Mouse (Mus musculus) Muller cell, postnatal 12 days (primary cell): ENCODE measurements around the gene Ifitm1.

Experiments
- DNase-seq: peaks from one replicate; pipeline ENCODE4 v3.0.0-alpha.2; 2015; ENCODE audit errors: inconsistent ontology term

Ifitm1 gene

DNA sequence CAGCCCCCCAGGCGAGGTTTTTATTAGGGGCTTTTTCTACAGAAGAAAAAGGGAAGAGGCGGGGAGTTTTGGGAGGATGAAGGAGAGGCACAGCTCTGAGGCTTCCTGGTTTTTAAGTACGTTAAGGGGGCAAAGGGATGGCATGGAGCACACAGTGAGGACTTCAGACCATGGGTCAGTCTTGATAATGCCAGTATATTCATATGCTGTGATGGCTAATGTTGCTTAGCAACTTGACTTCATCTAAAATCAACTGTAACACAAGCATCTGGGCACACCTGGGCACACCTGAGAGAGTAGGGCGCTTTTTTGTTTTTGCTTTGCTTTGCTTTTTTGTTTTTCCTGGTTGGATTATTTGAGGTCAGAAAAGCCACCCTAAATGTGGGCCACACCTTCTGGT lies at the start of gene Ifitm1:
Gene Ifitm1 (plus strand): TSS at position 301 of the 400 bp plus-strand sequence.
- DNase-seq = no peak

DNA sequence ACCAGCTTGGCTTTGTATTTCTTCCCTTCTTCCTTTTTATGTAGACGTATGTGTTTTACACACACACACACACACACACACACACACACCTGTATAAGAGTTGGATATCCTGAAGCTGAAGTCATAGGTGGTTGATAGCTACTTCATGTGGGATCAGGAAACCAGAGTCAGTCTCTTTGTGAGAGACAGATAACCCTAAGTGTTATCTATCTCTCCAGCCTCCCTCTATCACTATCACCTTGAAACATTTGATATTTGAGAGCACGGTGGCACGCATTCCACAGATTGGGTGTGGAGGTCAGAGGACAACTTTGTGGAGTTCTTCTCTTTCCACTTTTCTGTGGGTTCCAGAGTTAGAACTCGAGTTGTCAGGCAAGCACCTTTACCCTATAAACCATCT lies 47.1 kb upstream of the Ifitm1 start:
- no peak for DNase-seq

DNA sequence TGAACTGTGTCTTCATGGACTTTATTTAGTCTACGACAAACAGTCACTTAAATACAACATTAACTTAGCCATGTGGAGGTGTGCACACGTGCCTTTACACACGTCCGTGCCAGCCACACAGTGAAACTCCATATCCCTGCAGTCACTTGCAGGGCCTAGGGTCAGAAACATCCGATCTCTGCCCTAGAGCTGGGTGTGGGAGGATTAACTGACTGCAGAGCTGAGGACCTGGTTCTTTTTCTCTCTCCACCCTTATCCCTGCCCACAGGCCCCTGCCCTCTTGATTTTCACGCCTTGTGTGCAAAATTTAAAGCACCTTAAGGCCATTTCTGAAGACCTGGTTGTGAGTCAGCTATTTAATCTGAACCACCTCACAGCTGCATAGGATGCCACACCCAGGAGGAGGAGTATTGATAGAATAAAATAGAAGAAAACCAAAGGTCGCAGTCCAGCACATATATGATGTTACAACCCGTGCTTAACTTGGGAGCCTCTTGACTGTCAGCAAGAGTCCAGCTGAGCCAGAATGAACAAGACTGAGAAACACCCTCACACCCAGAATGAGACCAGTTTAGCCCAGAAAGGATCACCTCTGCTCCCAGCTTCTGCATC lies 46.5 kb upstream of the Ifitm1 start, which contains the start of gene Nlrp6:
Gene Nlrp6 (plus strand): TSS at position 485 of the 612 bp plus-strand sequence.
- no peak for DNase-seq

DNA sequence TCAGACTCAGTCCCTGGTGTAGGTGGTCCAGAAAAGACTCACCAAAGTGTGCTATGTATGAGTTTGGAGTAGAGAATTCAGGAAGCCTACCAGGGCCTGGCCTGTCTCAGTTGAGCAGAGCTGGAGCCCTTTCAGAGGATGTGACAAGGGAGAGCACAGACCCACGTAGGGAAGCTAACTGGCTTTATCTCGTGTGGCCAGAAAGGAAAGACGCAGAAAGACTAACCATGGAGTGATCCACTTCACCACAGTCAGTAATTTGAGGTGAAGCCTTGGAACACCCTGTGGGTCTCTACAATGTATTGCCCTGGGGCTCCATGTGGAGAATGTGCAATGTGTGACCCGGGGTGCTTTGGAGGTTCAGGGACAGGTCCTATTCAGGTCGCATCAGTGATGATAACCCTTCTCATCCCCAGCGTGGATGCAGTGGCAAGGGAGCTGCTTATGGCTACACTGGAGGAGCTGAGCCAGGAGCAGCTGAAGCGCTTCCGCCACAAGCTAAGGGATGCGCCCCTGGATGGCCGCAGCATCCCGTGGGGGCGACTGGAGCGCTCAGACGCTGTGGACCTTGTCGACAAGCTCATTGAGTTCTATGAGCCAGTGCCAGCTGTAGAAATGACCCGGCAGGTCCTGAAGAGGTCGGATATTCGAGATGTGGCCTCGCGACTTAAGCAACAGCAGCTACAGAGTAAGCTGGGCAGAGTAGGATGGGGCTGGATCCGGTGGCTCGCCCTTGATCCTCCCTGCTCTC lies 45.6 kb upstream of the Ifitm1 start:
- DNase-seq = no peak

DNA sequence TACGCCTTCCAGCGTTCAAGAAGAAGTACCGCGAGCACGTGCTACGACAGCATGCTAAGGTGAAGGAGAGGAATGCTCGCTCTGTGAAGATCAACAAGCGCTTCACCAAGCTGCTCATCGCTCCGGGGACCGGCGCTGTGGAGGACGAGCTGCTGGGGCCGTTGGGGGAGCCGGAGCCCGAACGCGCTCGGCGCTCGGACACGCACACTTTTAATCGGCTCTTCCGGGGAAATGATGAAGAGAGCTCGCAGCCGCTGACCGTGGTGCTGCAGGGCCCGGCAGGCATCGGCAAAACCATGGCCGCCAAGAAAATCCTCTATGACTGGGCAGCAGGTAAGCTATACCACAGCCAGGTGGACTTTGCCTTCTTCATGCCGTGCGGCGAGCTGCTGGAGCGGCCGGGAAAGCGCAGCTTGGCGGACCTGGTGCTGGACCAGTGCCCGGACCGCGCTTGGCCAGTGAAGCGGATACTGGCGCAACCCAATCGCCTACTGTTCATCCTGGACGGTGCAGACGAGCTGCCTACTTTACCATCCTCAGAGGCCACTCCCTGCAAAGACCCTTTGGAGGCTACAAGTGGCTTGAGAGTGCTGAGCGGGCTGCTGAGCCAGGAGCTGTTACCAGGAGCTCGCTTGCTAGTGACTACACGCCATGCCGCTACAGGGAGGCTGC lies 44.5 kb upstream of the Ifitm1 start:
- peak; percentile 60 for DNase-seq

DNA sequence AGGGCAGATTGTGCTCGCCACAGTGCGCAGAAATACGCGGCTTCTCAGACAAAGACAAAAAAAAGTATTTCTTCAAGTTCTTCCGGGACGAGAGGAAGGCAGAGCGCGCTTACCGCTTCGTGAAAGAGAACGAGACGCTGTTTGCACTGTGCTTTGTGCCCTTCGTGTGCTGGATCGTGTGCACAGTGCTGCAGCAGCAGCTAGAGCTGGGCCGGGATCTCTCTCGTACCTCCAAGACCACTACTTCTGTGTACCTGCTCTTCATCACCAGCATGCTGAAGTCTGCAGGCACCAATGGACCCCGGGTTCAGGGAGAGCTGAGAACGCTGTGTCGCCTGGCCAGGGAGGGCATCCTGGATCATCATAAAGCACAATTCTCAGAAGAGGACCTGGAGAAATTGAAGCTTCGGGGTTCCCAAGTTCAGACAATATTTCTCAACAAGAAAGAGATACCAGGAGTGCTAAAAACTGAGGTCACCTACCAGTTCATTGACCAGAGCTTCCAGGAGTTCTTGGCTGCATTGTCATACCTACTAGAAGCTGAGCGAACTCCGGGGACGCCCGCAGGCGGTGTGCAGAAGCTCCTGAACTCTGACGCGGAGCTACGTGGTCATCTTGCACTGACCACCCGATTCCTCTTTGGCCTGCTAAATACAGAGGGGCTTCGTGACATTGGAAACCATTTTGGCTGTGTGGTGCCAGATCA lies 43.8 kb upstream of the Ifitm1 start:
- no peak for DNase-seq

DNA sequence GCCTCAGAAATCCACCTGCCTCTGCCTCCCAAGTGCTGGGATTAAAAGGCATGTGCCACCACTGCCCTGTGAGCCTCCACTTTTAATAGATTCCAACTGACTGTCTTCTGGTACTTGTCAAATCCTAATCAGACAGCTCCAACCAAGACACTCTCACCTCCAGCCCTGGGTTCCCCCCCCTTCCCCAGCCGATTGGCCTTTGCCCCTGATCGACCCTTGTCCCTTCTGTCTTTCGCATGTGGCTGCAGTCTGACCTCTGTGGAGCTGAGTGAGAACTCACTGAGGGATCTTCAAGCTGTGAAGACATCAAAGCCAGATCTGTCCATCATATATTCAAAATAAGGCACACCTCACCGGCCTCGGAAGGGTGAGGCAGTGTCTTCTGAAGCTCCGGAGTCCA lies 39.8 kb upstream of the Ifitm1 start:
- no peak for DNase-seq

DNA sequence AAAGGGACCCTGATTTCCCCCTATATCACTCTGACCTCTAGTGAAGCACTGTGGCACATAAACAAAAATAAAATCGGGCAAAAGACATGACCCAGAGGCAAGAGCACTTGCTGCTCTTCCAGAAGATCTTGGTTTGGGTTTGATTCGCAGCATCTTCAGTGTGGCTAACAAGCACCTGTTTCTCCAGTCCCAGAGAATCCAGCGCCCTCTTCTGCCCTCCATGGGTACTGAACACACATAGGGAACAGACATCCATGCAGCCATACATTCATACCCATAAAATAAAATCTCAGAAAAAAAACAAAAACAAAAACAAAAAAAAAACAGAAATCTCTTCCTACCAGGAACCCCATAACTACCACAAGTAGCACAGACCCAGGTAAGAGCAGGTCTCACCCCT lies 28.6 kb upstream of the Ifitm1 start:
- DNase-seq = no peak

DNA sequence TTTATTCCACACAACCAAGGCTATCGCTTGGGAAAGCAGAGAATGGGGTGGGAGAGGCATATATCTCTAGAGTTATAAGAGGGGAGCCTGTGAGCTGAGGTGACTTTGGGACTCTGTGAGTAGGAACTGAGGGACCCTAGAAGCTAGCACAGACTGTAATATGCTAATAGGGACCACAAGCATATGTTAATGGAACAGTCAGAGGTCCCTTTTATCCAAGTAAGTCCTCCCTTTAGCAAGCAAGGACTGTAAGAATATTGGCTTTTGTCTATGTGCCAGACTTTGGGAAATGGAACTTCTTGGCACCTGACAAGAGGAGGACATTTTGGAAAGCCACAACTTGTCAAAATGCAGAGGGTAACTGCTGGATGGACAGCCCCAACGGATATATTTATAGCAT lies 28.1 kb upstream of the Ifitm1 start:
- DNase-seq = no peak

DNA sequence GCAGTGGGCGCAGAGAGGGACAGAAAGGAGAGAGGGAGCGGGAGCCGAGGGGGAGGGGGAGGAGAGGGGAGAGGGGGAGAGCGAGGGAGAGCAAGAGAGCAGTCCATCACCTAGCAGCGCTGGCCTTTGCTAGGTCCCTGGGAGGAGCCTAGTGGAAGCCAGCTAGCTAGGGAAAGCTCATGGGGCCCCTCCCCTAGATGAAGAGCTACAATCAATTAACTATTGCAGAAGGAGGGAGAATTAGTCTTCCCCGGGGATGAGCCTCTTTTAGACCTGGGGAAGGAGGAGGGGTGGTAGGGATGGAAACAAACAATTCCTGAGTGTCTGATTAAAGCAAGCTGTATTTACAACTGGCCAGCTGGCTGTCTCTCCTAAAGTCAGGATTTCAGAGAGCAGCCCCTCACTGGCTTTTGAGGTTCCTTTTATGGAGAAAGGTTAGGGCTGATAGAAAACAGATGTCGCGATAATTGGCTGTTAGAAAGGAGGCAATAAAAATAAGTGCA lies 27.3 kb upstream of the Ifitm1 start:
- DNase-seq = no peak

DNA sequence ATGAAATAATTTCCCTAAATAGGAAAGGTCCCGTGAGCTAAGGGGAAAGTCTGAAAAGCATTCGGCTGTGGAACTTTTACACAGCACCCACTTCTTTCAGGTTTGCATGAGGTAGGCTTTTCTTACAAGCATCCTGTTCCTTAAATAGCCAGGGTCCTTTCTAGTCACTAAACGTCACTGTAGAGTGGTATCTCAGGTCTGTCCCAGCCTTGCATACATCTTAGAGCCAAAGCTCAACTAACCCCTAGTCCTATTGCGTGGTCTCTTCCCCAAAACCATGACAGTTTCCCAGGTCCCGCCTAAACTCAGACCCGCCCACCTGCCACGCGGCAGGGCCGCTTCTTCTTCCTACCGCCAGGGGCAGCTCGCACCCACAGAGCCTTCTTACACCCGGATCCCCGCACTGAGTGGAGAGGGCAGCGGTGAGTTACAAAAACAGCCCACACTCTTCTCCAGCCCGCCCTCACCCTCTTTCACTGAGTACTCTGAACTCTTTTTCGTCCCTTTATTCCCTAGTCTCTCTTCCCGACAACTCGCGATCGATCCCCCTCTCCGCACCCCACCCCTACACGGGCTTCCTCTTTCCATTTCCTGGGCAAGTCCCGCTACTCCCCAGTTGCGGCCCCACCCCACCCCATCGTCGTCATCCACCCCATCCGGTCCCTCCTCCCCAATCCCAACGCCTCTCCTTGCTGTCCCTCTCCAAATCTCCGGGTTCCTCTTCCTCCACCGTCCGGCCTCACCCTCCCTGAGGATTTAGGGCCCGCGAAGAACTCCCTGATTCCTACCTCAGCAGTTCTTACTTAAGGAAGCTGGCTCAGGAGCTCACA lies 25.6 kb upstream of the Ifitm1 start, which contains the start of gene Pgghg:
Gene Pgghg (plus strand): TSS at position 170 of the 830 bp plus-strand sequence.
- peak; percentile 95 for DNase-seq

DNA sequence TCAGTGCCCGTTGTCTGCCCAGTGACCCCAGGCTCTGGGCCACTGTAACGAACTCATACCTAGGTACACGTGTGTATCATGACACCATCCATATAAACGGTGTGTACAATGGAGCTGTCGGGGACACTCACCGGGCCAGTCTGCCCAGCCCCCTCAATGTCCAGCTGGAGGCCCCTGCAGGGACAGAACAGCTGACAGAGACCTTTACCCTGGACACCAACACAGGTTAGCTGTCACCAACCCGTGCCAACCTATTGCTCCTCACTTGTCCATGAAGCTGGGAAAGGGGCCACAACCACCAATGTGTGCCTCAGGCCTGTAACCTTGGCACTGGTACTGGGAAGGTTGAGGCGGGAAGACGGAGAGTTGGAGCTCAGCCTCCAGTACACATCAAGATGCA lies 24.7 kb upstream of the Ifitm1 start:
- no peak for DNase-seq

DNA sequence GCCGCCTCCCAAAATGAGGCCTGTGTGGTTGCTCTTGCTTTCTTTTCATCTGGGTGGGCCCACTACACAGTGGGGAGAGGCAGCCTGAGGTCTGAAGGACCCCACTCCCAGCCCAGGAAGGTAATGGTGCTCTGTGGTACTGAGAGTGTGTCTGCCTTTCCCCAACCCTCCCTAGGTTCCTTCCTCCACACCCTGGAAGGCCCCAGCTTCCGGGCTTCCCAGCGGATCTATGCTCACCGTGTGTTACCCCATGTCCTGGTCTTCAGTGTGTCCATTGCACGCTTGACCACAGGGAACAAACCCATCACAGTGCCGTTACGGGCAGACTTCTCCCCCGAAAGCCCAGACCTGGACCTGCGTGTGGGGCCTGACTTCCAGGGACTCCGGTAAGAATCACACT lies 24.2 kb upstream of the Ifitm1 start:
- no peak for DNase-seq

DNA sequence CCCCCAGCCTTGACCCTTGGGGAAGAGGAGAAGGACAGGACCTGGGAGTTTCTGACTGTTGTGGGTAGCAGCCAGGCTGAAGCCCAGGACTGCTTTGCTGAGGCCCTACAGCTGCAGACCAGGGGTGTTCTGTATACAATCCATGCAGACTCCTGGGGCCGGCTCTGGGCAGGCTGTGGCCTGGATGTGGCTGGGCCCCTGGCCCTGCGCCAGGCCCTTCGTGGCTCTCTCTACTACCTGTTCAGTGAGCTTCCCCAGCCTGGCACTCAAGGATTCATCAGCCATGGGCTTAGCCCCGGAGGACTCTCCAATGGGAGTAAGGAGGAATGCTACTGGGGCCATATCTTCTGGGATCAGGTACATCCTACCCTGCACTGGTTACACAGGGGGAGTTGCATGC lies 23.7 kb upstream of the Ifitm1 start:
- no peak for DNase-seq

DNA sequence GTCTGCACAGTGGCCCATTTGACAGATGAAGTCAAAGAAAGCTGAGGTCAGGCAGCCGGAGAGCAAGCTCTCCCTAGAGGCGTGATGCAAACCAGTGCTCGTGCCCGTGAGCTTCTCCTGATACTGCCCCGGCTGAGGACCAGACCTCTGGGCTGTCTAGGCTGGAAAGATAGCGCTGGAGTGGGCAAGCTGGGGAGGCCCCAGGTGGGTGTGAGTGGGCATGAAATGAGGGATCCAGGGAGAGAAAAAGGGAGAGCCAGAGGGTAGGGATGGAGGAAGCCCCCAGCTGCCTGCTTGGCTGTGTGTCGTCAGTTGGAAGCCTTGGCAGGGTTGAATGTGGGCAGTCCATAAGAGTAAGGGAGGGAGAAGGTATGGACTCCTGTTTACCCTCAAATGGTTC lies 22.8 kb upstream of the Ifitm1 start:
- no peak for DNase-seq

DNA sequence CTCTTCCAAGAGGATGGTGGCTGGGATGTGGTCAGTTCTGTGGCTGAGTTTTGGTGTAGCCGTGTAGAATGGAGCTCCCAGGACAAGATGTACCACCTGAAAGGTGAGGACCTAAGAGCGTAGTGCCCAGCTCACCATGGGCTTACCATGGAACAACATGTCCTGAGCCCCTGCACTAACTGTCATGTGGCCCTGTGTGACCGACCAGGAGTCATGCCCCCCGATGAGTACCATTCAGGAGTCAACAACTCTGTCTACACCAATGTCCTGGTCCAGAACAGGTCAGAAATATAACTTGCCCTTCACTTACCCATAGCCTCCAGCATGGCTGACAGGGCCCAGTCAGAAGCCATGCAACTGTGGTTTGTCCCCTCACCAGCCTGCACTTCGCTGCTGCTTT lies 21.8 kb upstream of the Ifitm1 start:
- DNase-seq = no peak

DNA sequence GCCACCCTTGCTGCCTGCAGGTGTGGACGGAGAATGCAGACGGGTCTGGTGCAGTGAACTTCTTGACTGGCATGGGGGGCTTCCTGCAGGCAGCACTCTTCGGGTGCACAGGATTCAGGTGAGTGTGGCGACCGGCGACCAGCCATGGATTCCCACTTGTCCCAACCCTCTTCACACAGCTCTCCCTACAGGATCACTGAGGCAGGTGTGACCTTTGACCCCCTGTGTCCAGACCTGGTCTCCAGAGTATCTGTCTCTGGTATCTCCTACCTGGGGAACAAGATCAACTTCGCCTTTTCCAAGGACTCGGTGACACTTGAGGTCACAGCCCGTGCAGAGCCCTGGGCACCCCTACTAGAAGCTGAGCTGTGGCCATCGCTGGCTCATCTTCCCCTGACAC lies 20.7 kb upstream of the Ifitm1 start:
- DNase-seq = no peak

DNA sequence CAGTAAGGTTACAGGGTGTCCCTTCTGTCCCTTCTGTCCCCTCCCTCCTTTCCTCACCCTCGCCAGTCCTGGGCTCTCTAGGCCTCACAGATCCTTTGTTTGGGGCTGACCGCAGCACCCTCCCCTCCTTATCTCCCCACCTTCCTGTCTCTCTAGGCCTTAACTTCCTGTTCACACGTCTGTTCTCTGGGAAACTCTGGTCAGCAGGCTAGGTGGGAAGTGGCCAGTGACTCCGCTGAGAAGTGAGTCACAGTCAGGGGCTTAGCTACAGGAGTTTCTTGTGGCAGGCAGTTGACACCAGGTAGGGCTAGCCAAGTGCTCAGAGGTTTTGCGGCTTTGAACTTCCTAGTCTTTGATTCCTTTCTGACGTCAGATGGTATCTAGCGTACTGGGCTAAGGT lies 20.0 kb upstream of the Ifitm1 start:
- DNase-seq = no peak

DNA sequence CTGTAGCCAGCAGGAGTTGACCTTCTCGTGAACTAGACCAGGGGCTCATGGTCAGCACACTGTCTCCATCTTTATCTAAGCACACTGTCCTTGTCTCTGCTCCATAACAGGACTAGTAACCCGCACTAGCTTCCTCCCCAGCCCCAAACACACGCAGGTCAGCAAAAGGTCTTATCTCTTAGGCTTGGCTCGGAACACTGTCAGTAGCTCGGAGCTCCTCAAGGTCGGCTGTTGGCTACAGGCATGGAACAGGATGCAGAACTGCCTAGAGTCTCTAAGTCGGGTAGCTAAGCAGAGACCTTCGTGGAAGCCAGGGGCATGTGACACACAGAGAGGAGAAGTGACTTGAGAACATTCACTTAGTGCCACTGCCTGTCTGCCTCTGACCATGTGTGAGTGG lies 18.9 kb upstream of the Ifitm1 start:
- no peak for DNase-seq

DNA sequence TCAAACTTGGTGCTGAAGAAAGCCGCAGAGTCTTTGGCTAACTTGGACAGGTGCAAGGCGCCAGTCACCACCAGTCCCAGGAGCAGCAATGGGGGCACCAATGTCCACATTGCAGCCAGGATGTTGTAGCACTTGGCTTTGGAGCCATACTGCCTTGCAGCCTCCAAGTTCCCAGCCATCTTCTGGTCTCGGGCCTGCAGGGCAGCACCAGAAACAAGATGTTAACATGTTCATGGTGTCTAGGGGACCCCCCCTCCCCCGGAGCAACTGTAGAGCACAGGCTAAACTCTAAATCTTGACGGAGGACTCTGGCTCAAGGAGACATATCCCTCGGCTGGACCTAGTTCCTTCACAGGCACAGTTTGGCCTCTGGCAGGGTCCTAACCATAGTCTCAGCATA lies 17.8 kb upstream of the Ifitm1 start:
- DNase-seq = no peak

DNA sequence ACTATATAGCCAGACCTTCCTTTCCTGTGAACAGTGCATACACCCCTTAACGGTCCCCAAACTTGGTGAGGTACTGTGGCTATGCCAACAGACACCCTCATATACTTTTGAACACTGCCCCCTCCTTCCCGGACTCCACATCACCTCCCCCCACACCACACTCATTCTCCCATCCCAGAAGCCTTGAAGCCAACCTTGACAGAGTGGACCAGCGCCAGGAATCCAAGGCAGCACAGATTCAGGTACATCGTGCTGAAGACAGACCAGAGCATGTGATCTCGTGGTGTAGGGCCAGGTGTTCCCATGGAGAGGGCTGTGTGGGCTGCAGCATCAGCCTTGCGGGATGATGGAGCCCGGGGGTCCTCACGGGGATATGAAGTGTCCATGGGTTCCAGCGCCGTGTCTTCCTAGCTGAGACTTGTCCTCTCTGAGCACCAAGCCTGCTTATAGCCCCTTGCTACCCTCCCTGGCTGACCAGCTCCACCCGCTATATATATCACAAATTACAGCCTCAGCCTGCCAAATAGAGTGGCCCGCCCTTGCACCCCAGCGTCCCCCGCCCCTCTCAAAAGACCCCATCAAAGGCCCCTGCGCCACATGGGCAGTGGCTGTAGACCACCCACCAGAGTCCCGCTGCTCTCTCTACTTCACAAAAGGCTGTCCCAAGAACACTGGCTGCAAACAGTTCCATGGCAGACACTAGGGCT lies 17.0 kb upstream of the Ifitm1 start, which contains the start of gene Ifitm5:
Gene Ifitm5 (minus strand): TSS at position 468 of the 707 bp plus-strand sequence.
- DNase-seq = no peak
